Mouse (Mus musculus) G1E (cell line): ENCODE data around the gene Olfr544.

Experiments used
- CTCF ChIP-seq: IDR thresholded peaks from 2 replicates; pipeline ENCODE4 v1.5.1; 2012; ENCODE audit warnings: low read depth, low read length, inconsistent platforms, mixed read lengths
- GATA1 ChIP-seq: IDR thresholded peaks from 2 replicates; pipeline ENCODE4 v1.6.1; 2012; ENCODE audit warnings: borderline replicate concordance, low read length, inconsistent platforms, mixed read lengths
- GATA2 ChIP-seq: IDR thresholded peaks from 2 replicates; pipeline ENCODE4 v1.6.1; 2012; ENCODE audit warnings: low read depth, low read length, inconsistent platforms, borderline replicate concordance
- POLR2AphosphoS5 ChIP-seq: IDR thresholded peaks from 2 replicates; pipeline ENCODE4 v1.6.1; 2012; ENCODE audit warnings: low read depth, low read length, inconsistent platforms; ENCODE audit not compliant: insufficient replicate concordance
- TAL1 ChIP-seq: conservative IDR thresholded peaks from 2 replicates; pipeline ENCODE4 v1.6.1; 2012; ENCODE audit warnings: low read depth, low read length, inconsistent platforms, mixed read lengths

DNA sequence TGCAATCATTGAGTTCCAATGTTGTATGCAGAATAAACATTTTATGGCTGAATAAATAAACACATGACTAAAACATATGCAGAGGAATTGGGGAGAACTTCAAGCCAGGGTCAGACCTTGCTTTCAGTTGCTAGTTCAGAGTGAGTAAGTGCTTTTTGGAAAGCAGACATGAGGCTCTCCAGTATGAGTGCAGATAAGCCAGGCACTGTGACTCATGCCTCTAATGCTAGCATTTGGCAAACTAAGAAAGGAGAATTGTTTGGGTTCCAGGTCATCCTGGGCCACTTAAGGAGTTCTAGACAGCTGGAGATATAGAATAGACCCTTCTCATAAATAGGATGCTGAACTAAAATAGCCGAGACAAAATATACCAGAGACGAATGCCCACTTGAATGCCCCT, 4.4 kb downstream of the Olfr544 start:
- TF ChIP-seq CTCF (no peak), GATA1 (no peak), TAL1 (no peak), GATA2 (no peak), POLR2AphosphoS5 (no peak)
